Mouse (Mus musculus) cerebellum, adult 2 months (tissue): ENCODE measurements around the gene Ggt5.
"Not testable (repeated sequence)": the region's sequence is repeated elsewhere in the genome, so short reads cannot be mapped to it uniquely, and the experiment has no call there.

Experiments
- CTCF ChIP-seq: fragments of 200-500 bp; IDR thresholded peaks from 2 replicates; pipeline ENCODE4 v1.5.1; 2011; ENCODE audit warnings: low read depth, mild to moderate bottlenecking, control low read depth, low read length, moderate library complexity, borderline replicate concordance; ENCODE audit not compliant: insufficient read depth
- POLR2A ChIP-seq: fragments of 200-500 bp; IDR thresholded peaks from 2 replicates; pipeline ENCODE4 v1.6.1; 2011; ENCODE audit warnings: low read length, control low read depth, borderline replicate concordance; ENCODE audit not compliant: insufficient read depth

DNA sequence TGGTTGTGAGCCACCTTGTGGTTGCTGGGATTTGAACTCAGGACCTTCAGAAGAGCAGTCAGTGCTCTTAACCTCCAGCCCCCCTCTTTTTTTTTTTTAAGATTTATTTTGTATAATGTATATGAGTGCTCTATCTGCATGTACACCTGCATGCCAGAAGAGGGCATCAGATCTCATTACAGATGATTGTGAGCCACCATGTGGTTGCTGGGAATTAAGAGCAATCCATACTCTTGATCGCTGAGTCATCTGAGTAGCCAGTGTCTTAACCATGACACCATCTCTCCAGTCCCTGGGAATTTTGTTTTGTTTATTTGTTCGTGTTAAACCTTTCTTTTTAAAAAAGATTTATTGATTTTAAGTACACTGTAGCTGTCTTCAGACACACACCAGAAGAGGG, 22.4 kb upstream of the Ggt5 start:
- TF ChIP-seq CTCF, POLR2A: not testable (repeated sequence)
